Mouse (Mus musculus): ENCODE data around the gene Afmid. TPM values are rescaled to one million over a fixed set of nuclear protein-coding genes. Genes with fewer than 3 reads are reported as not detected.

Afmid gene
- total and polyA plus RNA-seq, 3 experiments = 3.3 to 3.8 TPM; not detected in 1

DNA sequence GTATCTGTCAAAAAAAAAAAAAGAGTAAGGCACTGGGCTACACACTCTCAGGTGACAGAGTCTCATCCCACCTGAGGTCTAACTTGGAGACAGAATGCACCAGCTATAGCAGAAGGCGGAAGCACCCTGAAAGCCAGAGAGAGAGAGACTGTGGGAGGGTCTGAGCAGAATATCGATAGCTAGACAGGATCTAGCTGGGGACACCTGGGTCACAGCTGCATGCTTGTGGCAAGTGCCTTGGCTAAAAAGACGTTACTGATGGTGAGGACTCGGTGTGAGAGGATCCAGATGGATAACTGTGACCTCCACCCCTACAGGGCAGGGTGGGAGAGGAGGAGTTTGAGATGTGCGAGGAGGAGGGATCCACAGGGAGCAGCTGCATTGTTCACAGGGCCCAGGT is 28.8 kb upstream of the Afmid start:
- H3K36me3 ChIP-seq (ENCODE audit: control insufficient read depth in 1 of 2, insufficient read depth in 2 of 2, low read length in 2 of 2) = peaks cover 0 to 20% of the 10 kb centered on the region in 2 experiments; a peak in 2 of 4 replicates
- H3K9ac ChIP-seq (ENCODE audit: control insufficient read depth, low read depth, low read length, poor library complexity, severe bottlenecking) = no peak overlapping the region; the same call in 1 of the 2 replicates
- peaks cover 11 to 27% of the 10 kb centered on the region in 2 experiments for H3K4me1 ChIP-seq (ENCODE audit: control insufficient read depth in 1 of 2, insufficient read depth in 2 of 2, low read length in 2 of 2)
- no peak overlapping the region for H3K4me3 ChIP-seq (ENCODE audit: control insufficient read depth in 1 of 2, insufficient read depth in 1 of 2, low read depth in 2 of 2, low read length in 2 of 2)
- 0 out of 2 replicates have a peak overlapping the region, but pooled peaks have one; percentile 37 for H3K27ac ChIP-seq (ENCODE audit: control insufficient read depth, low read depth, low read length)
- no peaks in the 10 kb centered on the region for H3K27me3 ChIP-seq (ENCODE audit: control insufficient read depth in 1 of 2, insufficient read depth in 2 of 2, low read length in 2 of 2)
- no peak for TF ChIP-seq TBP (IDR thresholded peaks at IDR 0.05; ENCODE audit: low read depth, low read length)
- no peak for TF ChIP-seq GATA1 (IDR thresholded peaks at IDR 0.05; ENCODE audit: low read depth, low read length)
- no peak for TF ChIP-seq MYB (IDR thresholded peaks at IDR 0.05; ENCODE audit: low read depth, low read length)
- TF ChIP-seq E2F4 (IDR thresholded peaks at IDR 0.05; ENCODE audit: borderline replicate concordance, low read depth, low read length) = no peak
- TF ChIP-seq TCF12 (IDR thresholded peaks at IDR 0.05; ENCODE audit: low read depth, low read length) = no peak
- no peak for TF ChIP-seq NELFE (IDR thresholded peaks at IDR 0.05; ENCODE audit: low read depth, low read length)
- TF ChIP-seq RAD21 (IDR thresholded peaks at IDR 0.05; ENCODE audit: low read depth, low read length) = no peak
- no peak for TF ChIP-seq MAX (IDR thresholded peaks at IDR 0.05; ENCODE audit: low read length)
- no peak for TF ChIP-seq MEF2A (IDR thresholded peaks at IDR 0.05; ENCODE audit: extremely low read depth, insufficient replicate concordance, low read depth, low read length, poor library complexity, severe bottlenecking)
- TF ChIP-seq RCOR1 (IDR thresholded peaks at IDR 0.05; ENCODE audit: low read depth, low read length) = no peak
- TF ChIP-seq SMC3 (IDR thresholded peaks at IDR 0.05; ENCODE audit: low read depth, low read length) = no peak
- no peak for TF ChIP-seq ELF1 (IDR thresholded peaks at IDR 0.05; ENCODE audit: low read depth, low read length)
- TF ChIP-seq NRF1 (IDR thresholded peaks at IDR 0.05; ENCODE audit: insufficient read depth, low read depth, low read length, poor library complexity, severe bottlenecking) = no peak
- TF ChIP-seq SIN3A (IDR thresholded peaks at IDR 0.05; ENCODE audit: low read length) = no peak
- TF ChIP-seq CHD1 (IDR thresholded peaks at IDR 0.05; ENCODE audit: low read depth, low read length) = no peak
- no peak for TF ChIP-seq CHD2 (IDR thresholded peaks at IDR 0.05; ENCODE audit: low read length)
- TF ChIP-seq MAZ (IDR thresholded peaks at IDR 0.05; ENCODE audit: low read depth, low read length) = no peak
- TF ChIP-seq USF2 (IDR thresholded peaks at IDR 0.05; ENCODE audit: borderline replicate concordance in 1 of 2, insufficient read depth in 1 of 2, low read depth in 1 of 2, low read length in 2 of 2) = no peak
- TF ChIP-seq JUND (IDR thresholded peaks at IDR 0.05; ENCODE audit: low read depth, low read length) = no peak
- TF ChIP-seq MXI1 (IDR thresholded peaks at IDR 0.05; ENCODE audit: low read depth, low read length) = no peak
- no peaks in the 10 kb centered on the region for H3K9me3 ChIP-seq (replicated peaks; ENCODE audit: insufficient read depth, low read length)
- H3K79me2 ChIP-seq (ENCODE audit: control insufficient read depth, insufficient read depth, low read length, poor library complexity) = no peaks in the 10 kb centered on the region
- no peak for DNase-seq (ENCODE audit: low read depth, low spot score)

DNA sequence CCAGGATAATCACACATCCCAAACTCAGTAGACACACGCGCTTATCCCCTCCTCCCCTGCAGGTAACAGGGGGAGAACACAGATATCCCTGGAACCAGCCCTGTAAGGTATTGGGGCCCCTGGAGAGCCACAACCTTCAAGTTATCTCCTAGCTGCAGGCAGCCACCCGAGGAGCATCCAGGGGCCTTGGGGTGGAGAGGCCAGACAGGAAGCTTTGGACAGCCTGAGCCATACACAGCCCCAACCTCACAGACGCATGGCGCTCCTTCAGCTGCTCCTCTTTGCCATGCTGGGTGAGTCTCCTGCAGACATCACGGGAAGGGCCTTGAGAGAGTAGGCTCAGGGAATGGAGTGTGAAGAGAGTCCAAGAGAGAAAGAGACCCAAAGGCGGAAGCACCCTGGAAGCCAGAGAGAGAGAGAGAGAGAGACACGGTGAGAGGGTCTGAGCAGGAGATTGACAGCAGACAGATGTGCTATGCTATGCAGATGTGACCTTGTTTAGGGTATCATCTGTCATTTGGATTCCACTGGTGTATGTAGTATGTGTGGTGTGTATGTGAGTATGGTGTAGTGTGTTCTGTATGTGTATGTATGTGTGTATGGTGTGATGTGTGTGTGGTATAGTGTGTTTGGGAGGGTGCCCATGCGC is 28.1 kb upstream of the Afmid start, which contains the start of gene 6030468B19Rik:
6030468B19Rik (plus strand) TSS at position 150 of the 649 bp plus-strand sequence.
- Histone ChIP-seq H3K27me3 (ENCODE audit: control insufficient read depth in 1 of 2, insufficient read depth in 2 of 2, low read length in 2 of 2) (no peaks in the 10 kb centered on the region), H3K79me2 (ENCODE audit: control insufficient read depth, insufficient read depth, low read length, poor library complexity) (no peaks in the 10 kb centered on the region), H3K27ac (ENCODE audit: control insufficient read depth, low read depth, low read length) (peak within 1 kb of the TSS; percentile 37), H3K4me1 (ENCODE audit: control insufficient read depth in 1 of 2, insufficient read depth in 2 of 2, low read length in 2 of 2) (peaks cover 11 to 27% of the 10 kb centered on the region in 2 experiments), H3K9ac (ENCODE audit: control insufficient read depth, low read depth, low read length, poor library complexity, severe bottlenecking) (peak within 1 kb of the TSS; percentile 23), H3K4me3 (ENCODE audit: control insufficient read depth in 1 of 2, insufficient read depth in 1 of 2, low read depth in 2 of 2, low read length in 2 of 2) (peak within 1 kb of the TSS; percentile 17 to 18; a peak in 3 of 4 replicates), H3K36me3 (ENCODE audit: control insufficient read depth in 1 of 2, insufficient read depth in 2 of 2, low read length in 2 of 2) (peaks cover 0 to 20% of the 10 kb centered on the region in 2 experiments; a peak in 2 of 4 replicates), H3K9me3 (replicated peaks; ENCODE audit: insufficient read depth, low read length) (no peaks in the 10 kb centered on the region)
- peak; percentile 73 for DNase-seq (ENCODE audit: low read depth, low spot score)
- TF ChIP-seq GATA1 (IDR thresholded peaks at IDR 0.05; ENCODE audit: low read depth, low read length) (peak; percentile 41), TCF12 (IDR thresholded peaks at IDR 0.05; ENCODE audit: low read depth, low read length) (peak; percentile 70), POLR2AphosphoS5 (IDR thresholded peaks at IDR 0.05; ENCODE audit: borderline replicate concordance, low read depth, low read length) (peak; percentile 52; the same call in 1 of the 2 replicates), MAFK (IDR thresholded peaks at IDR 0.05; ENCODE audit: borderline replicate concordance, low read depth, low read length) (no peak), ELF1 (IDR thresholded peaks at IDR 0.05; ENCODE audit: low read depth, low read length) (no peak), KAT2A (conservative IDR thresholded peaks at IDR 0.05; ENCODE audit: low read depth, low read length) (no peak), ZKSCAN1 (IDR thresholded peaks at IDR 0.05; ENCODE audit: low read depth, low read length) (no peak), USF2 (IDR thresholded peaks at IDR 0.05; ENCODE audit: borderline replicate concordance in 1 of 2, insufficient read depth in 1 of 2, low read depth in 1 of 2, low read length in 2 of 2) (no peak), NELFE (IDR thresholded peaks at IDR 0.05; ENCODE audit: low read depth, low read length) (peak; percentile 39), RCOR1 (IDR thresholded peaks at IDR 0.05; ENCODE audit: low read depth, low read length) (no peak), POLR2A (IDR thresholded peaks at IDR 0.05; ENCODE audit: control insufficient read depth in 1 of 2, insufficient read depth in 1 of 2, low read depth in 1 of 2, low read length in 2 of 2, poor library complexity in 1 of 2) (peak in 1 of 2 experiments; percentile 19; a peak in 1 of 4 replicates), MAX (IDR thresholded peaks at IDR 0.05; ENCODE audit: low read length) (peak; percentile 68; the same call in 1 of the 2 replicates), MAZ (IDR thresholded peaks at IDR 0.05; ENCODE audit: low read depth, low read length) (no peak), TBP (IDR thresholded peaks at IDR 0.05; ENCODE audit: low read depth, low read length) (0 out of 2 replicates have a peak, but pooled peaks have one; percentile 34), CTCF (IDR thresholded peaks at IDR 0.05 in 2 of 3, conservative IDR thresholded peaks at IDR 0.05 in 1 of 3; ENCODE audit: control insufficient read depth in 1 of 3, insufficient read depth in 1 of 3, low read depth in 2 of 3, low read length in 3 of 3, poor library complexity in 1 of 3, severe bottlenecking in 1 of 3) (no peak), EP300 (IDR thresholded peaks at IDR 0.05; ENCODE audit: low read depth in 1 of 2, low read length in 2 of 2) (peak; percentile 41 to 78), ZNF384 (IDR thresholded peaks at IDR 0.05; ENCODE audit: low read depth, low read length) (no peak), MXI1 (IDR thresholded peaks at IDR 0.05; ENCODE audit: low read depth, low read length) (no peak)
